Mouse (Mus musculus) layer of hippocampus, adult 18-20 months (tissue): Measurements from ENCODE around the gene Gm17693. TPM values are rescaled to one million over a fixed set of nuclear protein-coding genes. Genes with fewer than 3 reads are reported as not detected.
"Not testable (repeated sequence)": the region's sequence is repeated elsewhere in the genome, so short reads cannot be mapped to it uniquely, and the experiment has no call there.

Experiments
- DNase-seq, 2 experiments: peaks; one replicate each; pipeline ENCODE4 v3.0.0; 2022; ENCODE audit warnings: low spot score in 2 of 2
- long read RNA-seq: library from polyadenylated mRNA; stranded (forward); transcript quantifications from one replicate; pipeline ENCODE4 v2.0.0, GENCODE M21; 2021
- total RNA-seq, 2 experiments: library from RNA; stranded (reverse); gene quantifications; 2 replicates each; pipeline ENCODE4 v1.2.3; 2021

Gene Gm17693
- not detected for total RNA-seq
- long read RNA-seq, result 0 reads

- not testable (repeated sequence) for DNase-seq
Observed at GRCm38 (mm10) chrX:125705144-125705543, at the start of gene Gm17693. Gene Gm17693 (plus strand): TSS chrX:125705444.
